Mouse (Mus musculus): ENCODE measurements around the gene Tbxas1. TPM values are rescaled to one million over a fixed set of nuclear protein-coding genes. Genes with fewer than 3 reads are reported as not detected.

Tbxas1 gene
- polyA plus RNA-seq, 1 experiment from 2014 or later: 1.5 TPM

- DNase-seq (ENCODE audit: low spot score) (no peak), ATAC-seq (replicated peaks; ENCODE audit: low FRiP score) (no peak)
- Histone ChIP-seq H3K27me3 (ENCODE audit: control insufficient read depth, insufficient read depth, low read length) (no peaks in the 10 kb centered on the region), H3K27ac (ENCODE audit: low read depth, low read length) (no peak overlapping the region), H3K4me1 (replicated peaks; ENCODE audit: control insufficient read depth, insufficient read depth, low read length) (no peaks in the 10 kb centered on the region), H3K9me3 (ENCODE audit: control insufficient read depth, low read length) (no peaks in the 10 kb centered on the region), H3K4me2 (ENCODE audit: low read depth, low read length, severe bottlenecking) (no peak overlapping the region), H3K36me3 (ENCODE audit: control insufficient read depth, insufficient read depth, low read length) (no peaks in the 10 kb centered on the region), H3K9ac (ENCODE audit: low read length) (no peak overlapping the region), H3K4me3 (ENCODE audit: low read depth, low read length) (no peak overlapping the region)
- 59% methylated on average over 5 of the region's 5 CpGs for WGBS
Observed at GRCm38 (mm10) chr6:39049141-39049540, 173.9 kb downstream of the Tbxas1 start.

DNA sequence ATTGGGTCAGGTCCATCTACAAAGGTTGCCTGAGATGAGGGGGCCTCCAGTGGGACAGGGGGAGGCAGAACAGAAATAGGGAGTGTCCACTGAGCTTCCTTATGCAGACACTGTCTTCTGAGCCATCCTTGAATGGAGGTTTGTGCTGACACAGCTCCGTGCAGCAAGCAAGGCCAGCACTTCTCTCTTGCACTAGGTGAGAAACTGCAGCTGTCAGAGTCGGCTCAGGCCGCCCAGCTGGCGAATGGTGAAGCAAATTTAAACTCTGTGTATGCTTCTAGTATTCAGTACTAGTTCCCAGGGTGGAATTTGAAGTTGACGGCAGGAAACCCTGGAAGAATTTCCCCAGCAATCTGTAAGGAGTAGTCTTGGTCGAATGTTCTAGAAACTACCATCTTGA, 175.6 kb downstream of the Tbxas1 start:
- H3K4me1 ChIP-seq (replicated peaks; ENCODE audit: control insufficient read depth, insufficient read depth, low read length): no peaks in the 10 kb centered on the region
- DNase-seq (ENCODE audit: low spot score) (no peak), ATAC-seq (replicated peaks; ENCODE audit: low FRiP score) (no peak)
- no peak overlapping the region for H3K27ac ChIP-seq (ENCODE audit: low read depth, low read length)
- no peak overlapping the region for H3K9ac ChIP-seq (ENCODE audit: low read length)
- H3K36me3 ChIP-seq (ENCODE audit: control insufficient read depth, insufficient read depth, low read length): no peaks in the 10 kb centered on the region
- 92% methylated on average over 6 of the region's 6 CpGs for WGBS
- H3K4me3 ChIP-seq (ENCODE audit: low read depth, low read length): no peak overlapping the region
- H3K4me2 ChIP-seq (ENCODE audit: low read depth, low read length, severe bottlenecking): no peak overlapping the region
- H3K27me3 ChIP-seq (ENCODE audit: control insufficient read depth, insufficient read depth, low read length): no peaks in the 10 kb centered on the region
- H3K9me3 ChIP-seq (ENCODE audit: control insufficient read depth, low read length): no peaks in the 10 kb centered on the region

- Histone ChIP-seq H3K4me1 (replicated peaks; ENCODE audit: control insufficient read depth, insufficient read depth, low read length) (no peaks in the 10 kb centered on the region), H3K4me3 (ENCODE audit: low read depth, low read length) (no peak overlapping the region), H3K9ac (ENCODE audit: low read length) (no peak overlapping the region), H3K4me2 (ENCODE audit: low read depth, low read length, severe bottlenecking) (no peak overlapping the region), H3K9me3 (ENCODE audit: control insufficient read depth, low read length) (no peaks in the 10 kb centered on the region), H3K27ac (ENCODE audit: low read depth, low read length) (no peak overlapping the region), H3K27me3 (ENCODE audit: control insufficient read depth, insufficient read depth, low read length) (no peaks in the 10 kb centered on the region), H3K36me3 (ENCODE audit: control insufficient read depth, insufficient read depth, low read length) (no peaks in the 10 kb centered on the region)
- ATAC-seq (replicated peaks; ENCODE audit: low FRiP score) (no peak), DNase-seq (ENCODE audit: low spot score) (no peak)
- 79% methylated on average over 9 of the region's 9 CpGs for WGBS
Observed at GRCm38 (mm10) chr6:39051799-39052556, 176.8 kb downstream of the Tbxas1 start.

GRCm38 (mm10) chr6:39052636-39053035, 177.4 kb downstream of the Tbxas1 start:
- no peak for DNase-seq (ENCODE audit: low spot score)
- Histone ChIP-seq H3K4me2 (ENCODE audit: low read depth, low read length, severe bottlenecking) (no peak overlapping the region), H3K27ac (ENCODE audit: low read depth, low read length) (no peak overlapping the region), H3K4me1 (replicated peaks; ENCODE audit: control insufficient read depth, insufficient read depth, low read length) (no peaks in the 10 kb centered on the region), H3K9ac (ENCODE audit: low read length) (no peak overlapping the region), H3K27me3 (ENCODE audit: control insufficient read depth, insufficient read depth, low read length) (no peaks in the 10 kb centered on the region), H3K9me3 (ENCODE audit: control insufficient read depth, low read length) (no peaks in the 10 kb centered on the region), H3K36me3 (ENCODE audit: control insufficient read depth, insufficient read depth, low read length) (no peaks in the 10 kb centered on the region), H3K4me3 (ENCODE audit: low read depth, low read length) (no peak overlapping the region)
- WGBS: 96% methylated on average over 4 of the region's 4 CpGs
- ATAC-seq (replicated peaks; ENCODE audit: low FRiP score): no peak

DNA sequence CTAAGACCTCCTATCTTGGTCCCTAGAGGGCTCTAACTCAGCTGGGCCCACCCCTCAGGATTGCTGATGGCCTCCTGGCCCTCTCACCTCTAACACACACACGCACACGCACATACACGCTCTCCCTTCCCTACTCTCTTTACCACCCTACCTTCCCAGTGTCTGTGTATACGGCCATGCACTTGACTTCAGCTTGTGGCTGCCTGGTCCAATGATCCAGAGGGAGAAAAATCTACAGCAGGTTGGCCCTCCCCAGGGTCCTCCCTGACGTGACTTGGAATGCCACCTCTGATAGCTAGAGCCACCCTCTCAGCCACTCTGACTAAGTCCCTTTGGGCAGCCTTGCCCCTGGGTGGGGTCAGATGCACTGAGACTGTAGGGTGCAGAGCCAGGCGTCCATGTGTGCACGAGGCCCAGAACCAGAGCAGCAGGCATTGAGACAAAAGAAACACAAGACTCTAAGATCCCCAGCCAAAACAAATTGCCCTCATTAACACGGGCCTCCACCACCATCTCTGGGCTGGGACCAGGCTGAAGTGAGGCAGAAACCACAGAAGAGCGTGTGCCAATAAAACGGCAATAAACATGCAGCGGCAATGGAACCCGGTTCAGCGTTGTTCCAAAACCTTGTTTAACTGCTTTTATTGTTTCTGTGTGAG, 179.1 kb downstream of the Tbxas1 start:
- ATAC-seq (replicated peaks; ENCODE audit: low FRiP score) (no peak), DNase-seq (ENCODE audit: low spot score) (no peak)
- no peak overlapping the region for H3K4me3 ChIP-seq (ENCODE audit: low read depth, low read length)
- H3K27ac ChIP-seq (ENCODE audit: low read depth, low read length): no peak overlapping the region
- WGBS: 86% methylated on average over 13 of the region's 13 CpGs
- no peaks in the 10 kb centered on the region for H3K36me3 ChIP-seq (ENCODE audit: control insufficient read depth, insufficient read depth, low read length)
- no peak overlapping the region for H3K4me2 ChIP-seq (ENCODE audit: low read depth, low read length, severe bottlenecking)
- H3K9me3 ChIP-seq (ENCODE audit: control insufficient read depth, low read length): no peaks in the 10 kb centered on the region
- H3K27me3 ChIP-seq (ENCODE audit: control insufficient read depth, insufficient read depth, low read length): no peaks in the 10 kb centered on the region
- no peaks in the 10 kb centered on the region for H3K4me1 ChIP-seq (replicated peaks; ENCODE audit: control insufficient read depth, insufficient read depth, low read length)
- H3K9ac ChIP-seq (ENCODE audit: low read length): no peak overlapping the region

DNA sequence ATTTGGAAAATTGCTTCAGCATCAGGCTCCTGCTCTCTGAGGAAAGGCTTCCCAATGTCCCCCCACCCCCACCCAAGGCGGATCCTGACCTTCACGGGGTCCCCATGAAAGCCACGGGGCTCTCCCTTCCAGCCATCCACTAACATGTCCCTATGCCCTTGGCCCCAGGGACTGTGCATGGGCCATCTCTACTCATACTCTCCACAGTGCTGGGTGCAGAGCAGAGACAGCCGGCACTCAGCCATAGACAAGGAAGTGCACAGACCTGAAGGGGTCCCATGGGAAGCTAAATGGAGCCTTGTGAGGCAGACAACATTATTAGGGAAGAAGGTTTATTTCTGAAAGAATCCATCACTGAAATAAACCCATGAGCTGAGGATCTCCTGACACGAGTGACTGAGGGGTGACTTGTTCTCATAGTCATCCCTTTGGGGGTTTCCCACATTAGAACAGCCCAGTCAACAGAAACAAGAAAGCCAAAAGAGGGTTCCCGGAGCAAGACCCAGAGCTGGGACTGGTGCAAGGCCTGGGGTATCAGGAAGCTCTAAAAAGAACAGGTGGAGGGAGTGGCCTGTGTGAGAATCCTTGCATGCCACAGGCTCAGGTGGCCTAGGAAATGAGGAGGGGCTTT, 179.8 kb downstream of the Tbxas1 start:
- Histone ChIP-seq H3K27ac (ENCODE audit: low read depth, low read length) (no peak overlapping the region), H3K9ac (ENCODE audit: low read length) (no peak overlapping the region), H3K9me3 (ENCODE audit: control insufficient read depth, low read length) (no peaks in the 10 kb centered on the region), H3K27me3 (ENCODE audit: control insufficient read depth, insufficient read depth, low read length) (no peaks in the 10 kb centered on the region), H3K36me3 (ENCODE audit: control insufficient read depth, insufficient read depth, low read length) (no peaks in the 10 kb centered on the region), H3K4me1 (replicated peaks; ENCODE audit: control insufficient read depth, insufficient read depth, low read length) (no peaks in the 10 kb centered on the region), H3K4me2 (ENCODE audit: low read depth, low read length, severe bottlenecking) (no peak overlapping the region), H3K4me3 (ENCODE audit: low read depth, low read length) (no peak overlapping the region)
- DNase-seq (ENCODE audit: low spot score) (no peak), ATAC-seq (replicated peaks; ENCODE audit: low FRiP score) (no peak)
- 86% methylated on average over 6 of the region's 6 CpGs for WGBS

DNA sequence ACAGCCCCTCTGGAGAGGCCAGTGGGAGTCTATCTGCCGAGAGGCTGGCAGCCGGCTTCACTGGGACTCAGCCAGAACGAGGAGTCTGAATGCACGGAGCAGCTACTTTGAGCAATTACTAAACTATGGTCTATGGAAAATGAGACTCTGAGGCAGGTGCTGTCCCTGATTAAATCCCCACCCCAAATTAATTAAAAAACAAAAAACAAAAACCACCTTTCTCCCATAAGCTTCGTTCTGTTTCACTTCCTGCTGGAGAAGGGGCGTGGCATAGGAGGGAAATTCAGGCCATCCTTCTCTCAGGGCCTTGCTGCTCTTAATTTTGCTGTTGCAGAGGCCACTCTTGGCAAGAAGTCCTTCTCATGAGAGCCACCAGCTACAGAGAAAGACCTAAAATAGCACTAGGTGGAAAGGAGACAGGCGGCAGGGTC, 180.6 kb downstream of the Tbxas1 start:
- Histone ChIP-seq H3K4me1 (replicated peaks; ENCODE audit: control insufficient read depth, insufficient read depth, low read length) (no peaks in the 10 kb centered on the region), H3K4me2 (ENCODE audit: low read depth, low read length, severe bottlenecking) (no peak overlapping the region), H3K9me3 (ENCODE audit: control insufficient read depth, low read length) (no peaks in the 10 kb centered on the region), H3K27me3 (ENCODE audit: control insufficient read depth, insufficient read depth, low read length) (no peaks in the 10 kb centered on the region), H3K27ac (ENCODE audit: low read depth, low read length) (no peak overlapping the region), H3K36me3 (ENCODE audit: control insufficient read depth, insufficient read depth, low read length) (no peaks in the 10 kb centered on the region), H3K4me3 (ENCODE audit: low read depth, low read length) (no peak overlapping the region), H3K9ac (ENCODE audit: low read length) (no peak overlapping the region)
- 57% methylated on average over 7 of the region's 7 CpGs for WGBS
- DNase-seq (ENCODE audit: low spot score) (no peak), ATAC-seq (replicated peaks; ENCODE audit: low FRiP score) (no peak)

GRCm38 (mm10) chr6:39057161-39057560, 182.0 kb downstream of the Tbxas1 start:
- H3K27ac ChIP-seq (ENCODE audit: low read depth, low read length): no peak overlapping the region
- no peaks in the 10 kb centered on the region for H3K9me3 ChIP-seq (ENCODE audit: control insufficient read depth, low read length)
- whole genome bisulfite sequencing: 100% methylated on average over 1 of the region's 1 CpGs
- H3K9ac ChIP-seq (ENCODE audit: low read length): no peak overlapping the region
- DNase-seq (ENCODE audit: low spot score) (no peak), ATAC-seq (replicated peaks; ENCODE audit: low FRiP score) (no peak)
- H3K4me3 ChIP-seq (ENCODE audit: low read depth, low read length): no peak overlapping the region
- no peaks in the 10 kb centered on the region for H3K4me1 ChIP-seq (replicated peaks; ENCODE audit: control insufficient read depth, insufficient read depth, low read length)
- H3K27me3 ChIP-seq (ENCODE audit: control insufficient read depth, insufficient read depth, low read length): no peaks in the 10 kb centered on the region
- H3K4me2 ChIP-seq (ENCODE audit: low read depth, low read length, severe bottlenecking): no peak overlapping the region
- no peaks in the 10 kb centered on the region for H3K36me3 ChIP-seq (ENCODE audit: control insufficient read depth, insufficient read depth, low read length)
